Mouse (Mus musculus): ENCODE data around the gene Llgl2. TPM values are rescaled to one million over a fixed set of nuclear protein-coding genes. Genes with fewer than 3 reads are reported as not detected.

Gene Llgl2
- total and polyA plus RNA-seq, 2 experiments from 2014 or later: 0.51 to 0.99 TPM

- ATAC-seq (ENCODE audit: low FRiP score) (no peak), DNase-seq (ENCODE audit: low spot score) (no peak)
- no peaks in the 10 kb centered on the region for H3K36me3 ChIP-seq (ENCODE audit: insufficient read depth, low read length)
- peaks cover 38% of the 10 kb centered on the region for H3K27me3 ChIP-seq (ENCODE audit: insufficient read depth, low read length)
- no peak overlapping the region for H3K4me3 ChIP-seq (ENCODE audit: low read depth, low read length)
- TF ChIP-seq CTCF (IDR thresholded peaks at IDR 0.05): peak; percentile 32
- H3K4me2 ChIP-seq (ENCODE audit: low read depth, low read length, poor library complexity, severe bottlenecking): no peak overlapping the region
- H3K4me1 ChIP-seq (ENCODE audit: insufficient read depth, low read length): no peaks in the 10 kb centered on the region
- no peak overlapping the region for H3K9ac ChIP-seq (replicated peaks; ENCODE audit: low read length, poor library complexity, severe bottlenecking)
- H3K9me3 ChIP-seq (ENCODE audit: low read length): no peaks in the 10 kb centered on the region
- no peak overlapping the region for H3K27ac ChIP-seq (ENCODE audit: low read depth, low read length)
- WGBS: 88% methylated on average over 8 of the region's 8 CpGs
Observed at GRCm38 (mm10) chr11:115863895-115864294, 40.0 kb downstream of the Llgl2 start.

DNA sequence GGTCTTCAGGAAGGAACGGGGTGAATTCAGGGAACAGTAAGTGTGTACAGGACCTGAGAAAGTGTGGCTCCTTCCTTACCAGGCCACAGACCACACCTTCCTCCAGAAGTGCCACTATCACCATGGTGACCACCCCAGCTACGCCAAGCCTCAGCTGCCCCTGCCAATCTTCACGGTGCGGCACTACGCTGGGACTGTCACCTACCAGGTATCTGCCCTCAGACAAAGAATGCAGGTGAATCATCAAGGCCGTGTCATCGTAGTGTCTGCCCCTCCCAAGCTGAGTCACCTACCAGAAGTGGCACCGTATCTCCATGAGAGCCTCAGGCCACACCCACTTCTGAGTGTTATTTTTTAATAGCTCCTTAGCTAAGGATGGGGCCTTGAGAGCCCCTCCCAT is 45.5 kb downstream of the Llgl2 start:
- DNase-seq (ENCODE audit: low spot score) (no peak), ATAC-seq (ENCODE audit: low FRiP score) (no peak)
- 85% methylated on average over 8 of the region's 8 CpGs for WGBS
- Histone ChIP-seq H3K9ac (replicated peaks; ENCODE audit: low read length, poor library complexity, severe bottlenecking) (no peak overlapping the region), H3K36me3 (ENCODE audit: insufficient read depth, low read length) (no peaks in the 10 kb centered on the region), H3K4me3 (ENCODE audit: low read depth, low read length) (no peak overlapping the region), H3K4me1 (ENCODE audit: insufficient read depth, low read length) (no peaks in the 10 kb centered on the region), H3K4me2 (ENCODE audit: low read depth, low read length, poor library complexity, severe bottlenecking) (no peak overlapping the region), H3K9me3 (ENCODE audit: low read length) (no peaks in the 10 kb centered on the region), H3K27ac (ENCODE audit: low read depth, low read length) (no peak overlapping the region), H3K27me3 (ENCODE audit: insufficient read depth, low read length) (no peaks in the 10 kb centered on the region)
- TF ChIP-seq CTCF (IDR thresholded peaks at IDR 0.05): no peak

GRCm38 (mm10) chr11:115872437-115872836 is 48.6 kb downstream of the Llgl2 start:
- no peak overlapping the region for H3K4me3 ChIP-seq (ENCODE audit: low read depth, low read length)
- no peak for TF ChIP-seq CTCF (IDR thresholded peaks at IDR 0.05)
- no peak overlapping the region for H3K9ac ChIP-seq (replicated peaks; ENCODE audit: low read length, poor library complexity, severe bottlenecking)
- no peak overlapping the region for H3K27ac ChIP-seq (ENCODE audit: low read depth, low read length)
- H3K36me3 ChIP-seq (ENCODE audit: insufficient read depth, low read length): no peaks in the 10 kb centered on the region
- DNase-seq (ENCODE audit: low spot score) (no peak), ATAC-seq (ENCODE audit: low FRiP score) (no peak)
- no peaks in the 10 kb centered on the region for H3K27me3 ChIP-seq (ENCODE audit: insufficient read depth, low read length)
- H3K9me3 ChIP-seq (ENCODE audit: low read length): no peaks in the 10 kb centered on the region
- WGBS: 80% methylated on average over 4 of the region's 4 CpGs
- H3K4me1 ChIP-seq (ENCODE audit: insufficient read depth, low read length): no peaks in the 10 kb centered on the region
- no peak overlapping the region for H3K4me2 ChIP-seq (ENCODE audit: low read depth, low read length, poor library complexity, severe bottlenecking)

- WGBS: 89% methylated on average over 3 of the region's 3 CpGs
- ATAC-seq (ENCODE audit: low FRiP score): no peak
- Histone ChIP-seq H3K36me3 (ENCODE audit: insufficient read depth, low read length) (no peaks in the 10 kb centered on the region), H3K4me3 (ENCODE audit: low read depth, low read length) (no peak overlapping the region), H3K4me1 (ENCODE audit: insufficient read depth, low read length) (no peaks in the 10 kb centered on the region), H3K9ac (replicated peaks; ENCODE audit: low read length, poor library complexity, severe bottlenecking) (no peak overlapping the region), H3K4me2 (ENCODE audit: low read depth, low read length, poor library complexity, severe bottlenecking) (no peak overlapping the region), H3K9me3 (ENCODE audit: low read length) (no peaks in the 10 kb centered on the region), H3K27ac (ENCODE audit: low read depth, low read length) (no peak overlapping the region), H3K27me3 (ENCODE audit: insufficient read depth, low read length) (no peaks in the 10 kb centered on the region)
- DNase-seq (ENCODE audit: low spot score): no peak
- no peak for TF ChIP-seq CTCF (IDR thresholded peaks at IDR 0.05)
Observed at GRCm38 (mm10) chr11:115875935-115876334, 52.1 kb downstream of the Llgl2 start.

DNA sequence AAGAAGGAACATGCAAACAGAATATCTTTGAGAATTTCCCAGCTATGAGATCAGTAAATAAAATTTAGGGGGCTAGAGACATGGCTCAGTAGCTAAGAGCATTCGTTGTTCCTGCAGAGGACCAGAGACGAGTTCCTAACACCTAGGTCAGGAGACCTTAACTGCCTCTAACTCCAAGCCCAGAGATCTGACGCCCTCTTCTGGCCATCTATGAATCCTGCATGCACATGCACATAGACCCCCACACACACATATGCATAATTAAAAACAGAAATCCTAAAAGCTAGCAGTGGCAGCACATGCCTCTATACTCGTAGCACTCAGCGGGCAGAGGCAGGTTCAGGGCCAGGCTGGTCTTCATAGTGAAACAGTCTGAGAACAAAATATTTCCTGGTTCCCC is 52.6 kb downstream of the Llgl2 start:
- H3K27me3 ChIP-seq (ENCODE audit: insufficient read depth, low read length): no peaks in the 10 kb centered on the region
- H3K27ac ChIP-seq (ENCODE audit: low read depth, low read length): no peak overlapping the region
- ATAC-seq (ENCODE audit: low FRiP score) (no peak), DNase-seq (ENCODE audit: low spot score) (no peak)
- no peak overlapping the region for H3K4me2 ChIP-seq (ENCODE audit: low read depth, low read length, poor library complexity, severe bottlenecking)
- WGBS: 82% methylated on average over 5 of the region's 5 CpGs
- H3K36me3 ChIP-seq (ENCODE audit: insufficient read depth, low read length): no peaks in the 10 kb centered on the region
- no peak overlapping the region for H3K9ac ChIP-seq (replicated peaks; ENCODE audit: low read length, poor library complexity, severe bottlenecking)
- no peaks in the 10 kb centered on the region for H3K9me3 ChIP-seq (ENCODE audit: low read length)
- no peak overlapping the region for H3K4me3 ChIP-seq (ENCODE audit: low read depth, low read length)
- H3K4me1 ChIP-seq (ENCODE audit: insufficient read depth, low read length): no peaks in the 10 kb centered on the region
- TF ChIP-seq CTCF (IDR thresholded peaks at IDR 0.05): peak; percentile 20

DNA sequence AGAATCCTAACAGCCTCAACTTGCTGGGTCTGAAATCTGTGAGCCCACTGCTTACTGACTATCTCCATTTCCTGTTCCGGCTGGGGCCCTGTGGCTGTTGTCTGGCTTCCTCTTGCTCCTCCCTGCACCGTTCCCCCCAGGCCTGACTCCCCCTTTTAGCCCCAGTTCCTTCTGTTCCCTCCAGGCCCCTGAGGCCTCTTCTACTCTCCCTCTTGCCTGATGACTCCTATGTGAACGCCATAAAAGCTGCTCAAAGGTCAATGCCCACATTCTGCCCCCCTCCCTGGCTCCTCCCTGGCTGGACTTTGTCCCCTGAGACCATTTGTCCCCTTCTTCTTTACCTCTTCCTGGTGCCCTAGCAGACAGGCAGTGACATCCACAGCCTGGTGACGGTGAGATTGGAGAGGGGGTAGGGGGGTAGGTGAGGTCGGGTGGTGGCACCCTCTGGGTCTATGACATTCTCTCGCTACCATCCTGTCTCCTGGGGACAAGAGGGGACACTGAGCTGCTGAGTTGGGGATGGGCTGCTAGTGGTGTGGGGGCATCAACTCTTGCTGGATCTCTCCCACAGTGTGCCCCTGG is 53.4 kb downstream of the Llgl2 start:
- H3K4me2 ChIP-seq (ENCODE audit: low read depth, low read length, poor library complexity, severe bottlenecking): no peak overlapping the region
- 77% methylated on average over 6 of the region's 6 CpGs for WGBS
- no peaks in the 10 kb centered on the region for H3K27me3 ChIP-seq (ENCODE audit: insufficient read depth, low read length)
- H3K36me3 ChIP-seq (ENCODE audit: insufficient read depth, low read length): no peaks in the 10 kb centered on the region
- H3K4me1 ChIP-seq (ENCODE audit: insufficient read depth, low read length): no peaks in the 10 kb centered on the region
- DNase-seq (ENCODE audit: low spot score): no peak
- no peak overlapping the region for H3K9ac ChIP-seq (replicated peaks; ENCODE audit: low read length, poor library complexity, severe bottlenecking)
- no peak for TF ChIP-seq CTCF (IDR thresholded peaks at IDR 0.05)
- ATAC-seq (ENCODE audit: low FRiP score): no peak
- no peak overlapping the region for H3K4me3 ChIP-seq (ENCODE audit: low read depth, low read length)
- no peaks in the 10 kb centered on the region for H3K9me3 ChIP-seq (ENCODE audit: low read length)
- no peak overlapping the region for H3K27ac ChIP-seq (ENCODE audit: low read depth, low read length)
